Mouse (Mus musculus) heart, embryonic 14.5 days (tissue): ENCODE data around the gene Slc17a4. TPM values are rescaled to one million over a fixed set of nuclear protein-coding genes. Genes with fewer than 3 reads are reported as not detected.

Source experiments
- ATAC-seq: fragments of 200-750 bp; cut with Nextera tagmentation; 2 replicates; pipeline ENCODE4 v1.8.0; 2017; ENCODE audit warnings: low read depth, moderate TSS enrichment; ENCODE audit not compliant: insufficient number of reproducible peaks, insufficient read depth, low FRiP score
- H3K27ac ChIP-seq, 2 experiments: fragments of 200-500 bp in 1 of 2; fragments of 300-500 bp in 1 of 2; sonication (generic) in 1 of 2; replicated peaks in 1 of 2; 2 replicates each; pipeline ENCODE4 v1.5.1; 2012 to 2014; ENCODE audit warnings: low read depth in 2 of 2, low read length in 2 of 2, control low read depth in 1 of 2, mild to moderate bottlenecking in 1 of 2, mixed read lengths in 1 of 2; ENCODE audit not compliant: control insufficient read depth in 1 of 2, insufficient read depth in 1 of 2
- H3K27me3 ChIP-seq: fragments of 300-500 bp; sonication (generic); 2 replicates; pipeline ENCODE4 v1.6.1; 2014; ENCODE audit warnings: mild to moderate bottlenecking, low read length, control low read depth; ENCODE audit not compliant: control insufficient read depth, insufficient read depth
- H3K36me3 ChIP-seq: fragments of 300-500 bp; sonication (generic); 2 replicates; pipeline ENCODE4 v1.6.1; 2014; ENCODE audit warnings: mild to moderate bottlenecking, control low read depth, low read length, mixed read lengths; ENCODE audit not compliant: control insufficient read depth, insufficient read depth
- H3K4me1 ChIP-seq, 2 experiments: fragments of 200-500 bp in 1 of 2; fragments of 300-500 bp in 1 of 2; sonication (generic) in 1 of 2; 2 replicates each; pipeline ENCODE4 v1.6.1; 2012 to 2014; ENCODE audit warnings: low read length in 2 of 2, control low read depth in 1 of 2, mixed read lengths in 1 of 2; ENCODE audit not compliant: control insufficient read depth in 2 of 2, insufficient read depth in 2 of 2
- H3K4me2 ChIP-seq: fragments of 300-500 bp; sonication (generic); 2 replicates; pipeline ENCODE4 v1.6.1; 2014; ENCODE audit warnings: mild to moderate bottlenecking, low read length
- H3K4me3 ChIP-seq, 2 experiments: fragments of 200-500 bp in 1 of 2; fragments of 300-500 bp in 1 of 2; sonication (generic) in 1 of 2; 2 replicates each; pipeline ENCODE4 v1.5.1; 2012 to 2014; ENCODE audit warnings: low read length in 2 of 2, mild to moderate bottlenecking in 2 of 2, control low read depth in 1 of 2, low read depth in 1 of 2, moderate library complexity in 1 of 2; ENCODE audit not compliant: control insufficient read depth in 1 of 2, insufficient read depth in 1 of 2
- H3K9ac ChIP-seq: fragments of 300-500 bp; sonication (generic); 2 replicates; pipeline ENCODE4 v1.6.1; 2014; ENCODE audit warnings: mild to moderate bottlenecking, low read length
- H3K9me3 ChIP-seq: fragments of 300-500 bp; sonication (generic); 2 replicates; pipeline ENCODE4 v1.6.1; 2016; ENCODE audit warnings: low read length, control low read depth; ENCODE audit not compliant: control insufficient read depth
- WGBS: fragments of 180-500 bp; shearing (Covaris S2); extraction: QIAGEN DNeasy Blood & Tissue Kit; methylation state at CpG from one replicate; pipeline ENCODE4 v1.1.7; 2014; 5-methylcytosine and 5-hydroxymethylcytosine counted together
- microRNA-seq: library from miRNA; unstranded; fragments of <30 nt; microRNA quantifications from one replicate; pipeline ENCODE4, GENCODE M21; 2016
- polyA plus RNA-seq: library from polyadenylated mRNA; unstranded; fragments of >200 nt; fragmentation: Nextera tagmentation; extraction: Ambion mirVana; gene quantifications from 2 replicates; pipeline ENCODE4 v1.2.1, GENCODE M21; 2014

The Slc17a4 gene
- polyA plus RNA-seq, 1 experiment from 2014 or later = not detected

- Histone ChIP-seq H3K4me3 (no peak overlapping the region), H3K4me1 (no peaks in the 10 kb centered on the region), H3K9ac (no peak overlapping the region), H3K36me3 (no peaks in the 10 kb centered on the region), H3K9me3 (no peaks in the 10 kb centered on the region), H3K27ac (no peak overlapping the region), H3K27me3 (no peaks in the 10 kb centered on the region), H3K4me2 (no peak overlapping the region)
- 82% methylated on average over 2 of the region's 2 CpGs for WGBS
- ATAC-seq = no peak
These were observed 65.5 kb downstream of the Slc17a4 start for GRCm38 (mm10) chr13:23849299-23849698.

Small RNA genes within 50 kb of the gene (microRNA-seq; reads per million reads assigned to microRNA genes)
- not detected for gene Gm44344

Other genes with a start within 250 kb of the Slc17a4 start
- gene Hist1h2ac, start 231.1 kb downstream of the Slc17a4 start, polyA plus RNA-seq = 0.46 and 0.65 TPM in 2 replicates
- 51.9 and 57.5 TPM in 2 replicates for gene Hist1h2bc, start 230.8 kb downstream of the Slc17a4 start, polyA plus RNA-seq
- 0.30 TPM in 1 of 2 replicates, not detected in the other for gene Hist1h1t, start 219.2 kb downstream of the Slc17a4 start, polyA plus RNA-seq
- 2.2 and 3.2 TPM in 2 replicates for gene Hist1h4c, start 216.6 kb downstream of the Slc17a4 start, polyA plus RNA-seq
- 13.0 and 15.1 TPM in 2 replicates for gene Hfe, start 204.2 kb downstream of the Slc17a4 start, polyA plus RNA-seq
- 36.9 and 43.9 TPM in 2 replicates for gene Hist1h1c, start 176.2 kb downstream of the Slc17a4 start, polyA plus RNA-seq
- gene Hist1h3c, start 169.4 kb downstream of the Slc17a4 start, polyA plus RNA-seq = 2.5 and 2.7 TPM in 2 replicates
- 1.7 and 2.3 TPM in 2 replicates for gene Hist1h2bb, start 168.3 kb downstream of the Slc17a4 start, polyA plus RNA-seq
- 14.5 and 14.6 TPM in 2 replicates for gene Hist1h2ab, start 163.9 kb downstream of the Slc17a4 start, polyA plus RNA-seq
- 4.6 and 6.7 TPM in 2 replicates for gene Hist1h3b, start 162.7 kb downstream of the Slc17a4 start, polyA plus RNA-seq
- 0.63 TPM in 1 of 2 replicates, not detected in the other for gene Hist1h4b, start 158.0 kb downstream of the Slc17a4 start, polyA plus RNA-seq
- gene Hist1h4a, start 153.8 kb downstream of the Slc17a4 start, polyA plus RNA-seq = 1.1 TPM in 1 of 2 replicates, not detected in the other
- gene Hist1h3a, start 152.6 kb downstream of the Slc17a4 start, polyA plus RNA-seq = 2.6 and 3.0 TPM in 2 replicates
- gene Hist1h1a, start 151.3 kb downstream of the Slc17a4 start, polyA plus RNA-seq = 1.6 and 2.7 TPM in 2 replicates
- not detected in 2 replicates for gene Trim38, start 145.1 kb downstream of the Slc17a4 start, polyA plus RNA-seq
- gene Slc17a2, start 108.0 kb downstream of the Slc17a4 start, polyA plus RNA-seq = not detected in 2 replicates
- not detected in 2 replicates for gene Slc17a3, start 75.6 kb downstream of the Slc17a4 start, polyA plus RNA-seq
- not detected in 2 replicates for gene Slc17a1, start 47.3 kb downstream of the Slc17a4 start, polyA plus RNA-seq
- gene Hist1h2ba, start 19.1 kb upstream of the Slc17a4 start, polyA plus RNA-seq = not detected in 2 replicates
- not detected in 2 replicates for gene Hist1h2aa, start 19.5 kb upstream of the Slc17a4 start, polyA plus RNA-seq
- not detected in 2 replicates for gene Scgn, start 76.2 kb upstream of the Slc17a4 start, polyA plus RNA-seq